Mouse (Mus musculus) kidney, postnatal 14 days (tissue): ENCODE measurements around the gene Gpr162.
A peak's percentile ranks its signal among the peaks of the same experiment; 100 is the strongest.
"Not testable (repeated sequence)": the region's sequence is repeated elsewhere in the genome, so short reads cannot be mapped to it uniquely, and the experiment has no call there.

ENCODE experiments used
- DNase-seq: peaks from one replicate; pipeline ENCODE4 v3.0.0; 2022; ENCODE audit warnings: mixed read lengths

Gpr162 gene

DNA sequence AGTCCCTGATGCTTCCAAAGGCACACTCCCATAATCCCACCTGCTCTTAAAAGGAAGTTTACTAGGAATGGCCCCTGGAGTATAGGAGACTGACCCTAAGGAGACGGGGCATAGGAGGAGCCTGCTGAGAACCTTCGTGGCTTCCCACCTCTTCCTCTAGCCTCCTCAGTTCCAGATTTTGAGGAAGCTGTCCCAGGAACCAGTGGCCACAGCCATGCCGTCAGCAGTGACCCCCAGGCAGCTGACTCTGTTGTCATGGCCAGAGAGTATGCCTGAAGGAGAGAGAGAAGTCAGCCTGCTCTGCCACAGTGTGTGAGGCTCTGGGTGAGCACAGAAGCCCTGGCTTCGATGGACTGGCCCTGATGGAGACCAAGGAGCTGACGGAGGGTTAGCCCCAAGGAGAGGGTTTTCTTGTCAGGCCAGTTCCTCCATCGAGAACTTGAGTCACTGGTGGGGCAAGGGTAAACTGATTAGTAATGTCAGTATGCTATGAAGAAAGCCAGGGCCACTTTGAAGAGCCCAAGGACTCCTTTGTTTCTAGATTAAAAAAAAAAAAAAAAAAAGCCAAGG, 29.2 kb downstream of the Gpr162 start:
- no peak for DNase-seq

DNA sequence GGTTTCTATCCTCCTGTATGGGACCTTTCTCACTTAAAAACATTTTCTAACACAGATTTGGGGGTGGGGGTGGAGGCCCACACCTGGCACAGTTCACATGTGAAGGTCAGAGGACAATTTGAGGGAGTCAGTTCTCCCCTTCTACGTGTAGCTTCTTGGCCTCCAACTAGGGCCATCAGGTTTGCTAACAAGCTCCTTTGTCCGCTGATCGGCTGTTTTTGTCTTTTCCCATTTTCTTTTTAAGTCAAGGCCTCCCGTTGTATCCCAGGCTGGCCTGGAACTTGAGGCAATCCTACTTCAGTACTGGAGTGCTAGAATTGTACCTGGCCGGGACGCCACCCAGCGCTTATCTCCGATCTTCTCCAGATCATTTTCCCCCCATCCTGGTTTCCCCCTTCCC, 32.1 kb downstream of the Gpr162 start:
- DNase-seq: no peak

DNA sequence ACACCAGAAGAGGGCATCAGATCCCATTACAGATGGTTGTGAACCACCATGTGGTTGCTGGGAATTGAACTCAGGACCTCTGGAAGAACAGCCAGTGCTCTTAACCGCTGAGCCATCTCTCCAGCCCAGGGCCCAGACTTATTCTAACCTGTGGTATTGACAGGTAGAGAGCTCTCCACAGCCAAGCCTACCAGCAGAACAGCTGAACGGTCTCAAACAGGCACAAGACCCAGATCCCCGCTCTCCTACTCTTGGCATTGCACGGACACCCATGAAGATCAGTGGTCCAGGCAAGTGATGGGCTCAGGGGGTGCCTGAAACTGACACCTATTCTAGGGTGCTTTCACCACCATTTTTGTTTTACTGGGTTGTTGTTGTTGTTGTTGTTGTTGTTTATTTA, 32.6 kb downstream of the Gpr162 start:
- DNase-seq: not testable (repeated sequence)

DNA sequence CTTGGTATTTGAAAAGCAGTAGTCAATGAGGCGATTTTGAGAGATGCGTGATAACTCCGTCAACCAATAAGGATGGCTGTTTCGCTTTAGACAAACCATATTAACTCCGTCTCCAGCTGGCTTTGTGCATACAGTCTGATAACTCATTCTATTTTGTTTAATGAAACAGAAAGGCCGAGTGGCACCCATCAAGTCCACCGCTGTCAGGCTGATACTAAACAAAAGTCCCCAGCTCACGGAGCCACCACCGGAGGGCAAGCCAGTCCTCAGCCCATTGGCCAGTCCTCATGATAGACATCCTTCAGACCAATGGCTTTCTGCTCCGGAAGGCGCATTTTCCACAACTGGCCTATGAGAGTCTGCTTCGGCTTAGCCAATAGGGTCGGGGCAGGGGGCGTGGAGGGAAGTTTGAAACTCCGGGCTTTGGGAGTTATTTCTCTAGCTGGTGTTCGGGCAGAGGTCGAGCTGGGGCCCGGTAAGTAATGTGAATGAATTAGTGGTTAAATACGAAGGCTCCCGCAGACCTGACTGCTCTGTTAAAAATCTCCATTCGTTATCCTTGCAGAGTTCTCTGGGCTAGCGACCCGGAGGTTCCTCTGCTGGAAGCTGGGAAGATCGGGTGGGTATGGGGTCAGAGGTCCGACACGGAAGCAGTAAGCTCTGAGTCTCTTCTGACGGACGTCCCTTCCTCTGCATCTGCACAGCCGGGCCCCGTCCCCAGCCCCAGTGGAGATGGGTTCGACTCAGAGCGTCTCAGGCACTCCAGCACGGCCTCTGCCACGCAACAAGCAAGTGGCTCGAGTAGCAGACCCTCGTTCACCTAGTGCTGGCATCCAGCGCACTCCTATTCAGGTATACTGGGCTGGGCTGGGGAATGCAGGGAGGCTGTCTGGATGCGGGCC, 33.7 kb downstream of the Gpr162 start:
- peak; percentile 96 for DNase-seq

DNA sequence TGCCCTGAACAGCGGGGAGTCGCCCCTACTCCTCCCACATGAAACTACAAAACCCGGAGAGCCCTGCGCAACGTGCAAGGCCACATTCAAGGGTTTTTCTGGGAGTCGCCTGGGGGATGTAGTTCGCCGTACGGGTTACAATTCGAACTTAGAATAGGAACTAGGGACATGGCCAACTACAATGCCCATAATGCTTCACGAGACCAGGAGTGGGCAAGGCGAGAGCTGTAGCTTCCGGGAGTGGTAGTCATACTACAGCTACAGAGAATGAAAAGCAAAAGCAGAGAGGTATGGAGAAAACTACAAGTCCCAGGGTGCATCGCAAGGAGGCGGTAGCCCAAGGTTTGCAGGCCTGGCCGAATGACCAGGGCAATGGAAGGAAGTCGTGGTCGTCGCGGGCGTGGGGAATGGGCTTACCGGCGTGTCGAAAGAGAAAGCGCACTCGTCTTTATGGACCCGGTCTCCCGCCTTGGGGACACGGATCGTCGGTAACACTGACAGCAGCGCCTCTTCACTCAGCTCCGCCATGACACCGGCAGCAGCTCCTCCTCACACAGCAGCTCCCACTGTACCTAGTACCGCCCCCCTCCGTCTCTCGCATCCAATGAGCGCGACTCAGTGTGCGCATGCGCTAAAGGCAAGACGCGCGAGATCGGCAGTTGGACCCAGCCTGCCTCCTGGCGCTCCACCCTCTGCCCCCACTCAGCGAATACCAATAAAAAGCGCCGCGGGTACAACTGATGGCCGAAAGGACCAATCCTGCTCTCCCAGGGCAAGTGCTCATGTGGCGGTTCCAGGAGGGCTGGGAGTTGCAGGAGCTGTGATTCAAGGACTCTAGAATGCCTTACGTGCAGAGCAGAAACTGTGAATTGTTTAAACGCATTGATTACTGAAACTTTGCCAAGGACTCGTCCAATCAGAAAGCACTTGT, 34.6 kb downstream of the Gpr162 start, which contains the start of the genes Usp5 and Cdca3:
TSS of gene Usp5 (minus strand) at position 617 of the 931 bp plus-strand sequence.
TSS of gene Cdca3 (plus strand) at position 680 of the 931 bp plus-strand sequence.
- peak; percentile 100 for DNase-seq

GRCm38 (mm10) chr6:124828101-124828592, 35.6 kb downstream of the Gpr162 start:
- DNase-seq: peak; percentile 71

GRCm38 (mm10) chr6:124822049-124822448, 41.7 kb downstream of the Gpr162 start:
- DNase-seq: no peak

- no peak for DNase-seq
Measured at GRCm38 (mm10) chr6:124820891-124821290, 42.9 kb downstream of the Gpr162 start.

DNA sequence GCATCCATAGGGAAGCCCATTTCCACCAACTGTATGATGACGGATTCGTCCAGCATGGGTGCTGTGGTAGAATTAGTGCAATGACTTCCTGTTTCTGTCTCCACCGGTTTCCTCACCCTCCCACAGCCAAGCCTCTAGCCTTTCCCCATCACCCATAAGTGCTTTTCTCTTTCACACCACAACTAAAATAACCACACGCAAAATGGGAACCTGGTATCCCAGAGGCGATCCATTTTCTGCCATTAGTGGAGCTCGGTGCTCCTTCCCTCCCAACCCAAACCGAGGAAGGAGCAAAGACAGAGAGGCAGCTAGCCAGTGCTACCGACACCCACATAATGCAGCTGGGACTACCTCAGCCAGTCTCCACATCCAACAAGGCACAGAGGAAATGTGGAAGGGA, 45.8 kb downstream of the Gpr162 start:
- no peak for DNase-seq

- DNase-seq: no peak
Measured at GRCm38 (mm10) chr6:124817563-124817962, 46.2 kb downstream of the Gpr162 start.

- DNase-seq: no peak
Measured at GRCm38 (mm10) chr6:124817125-124817524, 46.7 kb downstream of the Gpr162 start.

- no peak for DNase-seq
Measured at GRCm38 (mm10) chr6:124816611-124817010, 47.2 kb downstream of the Gpr162 start.

- no peak for DNase-seq
Measured at GRCm38 (mm10) chr6:124814858-124815774, 48.7 kb downstream of the Gpr162 start.

DNA sequence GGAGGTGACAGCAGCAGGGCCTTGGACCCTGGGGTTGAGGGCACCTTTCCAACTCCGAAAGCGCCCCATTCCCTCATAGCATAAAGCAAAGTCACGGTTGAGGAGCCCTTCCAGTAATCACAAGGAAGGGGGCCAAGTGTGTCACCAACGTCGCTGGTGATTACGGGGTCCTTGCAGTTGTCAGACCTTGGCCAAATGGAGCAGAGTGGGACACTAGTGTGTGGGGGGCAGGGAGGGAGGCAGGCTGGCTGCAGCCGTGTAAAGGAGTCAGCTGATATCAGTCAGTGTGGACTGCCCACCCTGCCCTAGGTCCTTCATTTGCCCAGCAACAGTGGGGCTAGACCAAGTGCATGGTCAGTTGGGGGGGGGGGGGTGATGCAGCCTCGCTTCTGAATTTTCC, 49.3 kb downstream of the Gpr162 start:
- DNase-seq: no peak

GRCm38 (mm10) chr6:124813933-124814332, 49.9 kb downstream of the Gpr162 start, which contains the start of gene Tpi1:
Tpi1 (minus strand) TSS chr6:124814296.
- DNase-seq: peak; percentile 94

DNA sequence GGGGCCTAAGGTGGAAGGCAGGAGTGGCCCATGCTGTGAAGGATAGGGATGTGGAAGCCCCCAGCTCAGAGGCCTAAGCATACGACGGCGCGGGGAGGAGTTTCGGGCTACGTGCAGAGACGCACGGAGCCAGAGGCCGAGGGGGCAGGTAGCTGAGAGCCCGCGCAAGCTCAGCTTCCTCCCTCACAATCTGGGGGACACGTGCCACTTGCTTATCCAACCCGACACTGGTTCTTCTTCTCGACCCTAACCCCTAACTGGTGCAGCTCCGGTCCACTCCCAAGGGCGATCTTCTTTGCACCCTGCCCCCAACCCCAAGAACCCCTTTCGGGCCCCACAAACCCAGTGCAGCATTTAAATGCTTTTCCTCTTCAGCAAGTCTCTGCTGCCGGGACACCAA, 50.3 kb downstream of the Gpr162 start:
- peak; percentile 73 for DNase-seq

GRCm38 (mm10) chr6:124812848-124813247, 50.9 kb downstream of the Gpr162 start:
- no peak for DNase-seq

- DNase-seq: no peak
Measured at GRCm38 (mm10) chr6:124811701-124812560, 51.9 kb downstream of the Gpr162 start.

DNA sequence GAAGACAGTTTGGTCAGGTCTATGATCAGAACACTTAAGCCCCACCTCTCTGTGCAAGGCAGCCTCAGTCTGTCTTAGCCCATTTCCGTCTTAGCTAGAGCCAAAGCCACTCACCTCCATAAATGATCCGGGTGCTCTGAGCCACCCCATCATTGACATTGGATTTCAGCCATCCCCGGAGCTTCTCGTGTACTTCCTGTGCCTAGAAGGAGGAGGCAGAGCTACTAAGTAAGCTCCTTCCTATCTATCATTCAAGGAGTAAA, 52.4 kb downstream of the Gpr162 start:
- no peak for DNase-seq

DNA sequence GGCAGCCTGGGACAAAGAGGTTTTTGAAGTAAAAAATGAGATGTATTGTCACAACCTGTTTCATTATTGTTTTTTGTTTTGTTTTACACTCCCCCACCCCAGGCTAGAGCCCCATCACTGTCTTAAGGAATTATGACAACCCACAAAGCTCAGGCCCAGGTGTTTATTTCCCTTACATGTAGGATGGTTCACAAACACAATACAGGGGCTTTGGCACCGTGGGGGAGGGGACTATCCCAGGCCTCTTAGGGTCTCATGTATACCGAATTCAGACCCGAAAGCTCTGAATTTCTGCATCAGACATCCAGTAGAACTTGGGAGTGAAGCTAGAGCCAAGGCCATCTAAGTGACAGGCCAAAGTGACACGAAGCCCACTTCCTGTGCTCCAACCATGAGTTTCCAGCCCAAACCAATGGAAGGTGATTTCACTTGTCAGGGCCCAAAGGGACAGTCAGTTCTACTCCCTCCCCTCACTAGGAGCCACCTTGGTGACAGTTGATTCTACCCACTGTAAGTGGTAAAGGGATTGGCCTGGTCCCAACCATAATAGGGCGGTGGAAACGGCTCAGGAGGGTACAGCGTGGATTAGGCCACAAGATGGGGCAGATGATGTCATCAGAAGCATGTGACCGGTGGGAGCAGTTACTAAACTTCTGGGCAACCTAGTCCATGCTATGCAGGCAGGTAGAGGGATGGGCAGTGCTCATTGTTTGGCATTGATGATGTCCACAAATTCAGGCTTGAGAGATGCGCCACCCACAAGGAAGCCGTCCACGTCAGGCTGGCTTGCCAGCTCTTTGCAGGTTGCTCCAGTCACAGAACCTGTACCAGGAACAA, 53.0 kb downstream of the Gpr162 start:
- not testable (repeated sequence) for DNase-seq
